Mouse (Mus musculus) hindbrain, embryonic 13.5 days (tissue): ENCODE measurements around the gene Asb3. TPM values are rescaled to one million over a fixed set of nuclear protein-coding genes. Genes with fewer than 3 reads are reported as not detected.
"Not testable (repeated sequence)": the region's sequence is repeated elsewhere in the genome, so short reads cannot be mapped to it uniquely, and the experiment has no call there.

ENCODE experiments used
- ATAC-seq: fragments of 200-750 bp; cut with Nextera tagmentation; 2 replicates; pipeline ENCODE4 v1.8.0; 2017; ENCODE audit warnings: moderate TSS enrichment; ENCODE audit not compliant: low FRiP score
- H3K27ac ChIP-seq: fragments of 300-500 bp; sonication (generic); 2 replicates; pipeline ENCODE4 v1.5.1; 2015; ENCODE audit warnings: inconsistent platforms, mild to moderate bottlenecking, moderate library complexity
- H3K27me3 ChIP-seq: fragments of 300-500 bp; sonication (generic); 2 replicates; pipeline ENCODE4 v1.6.1; 2015; ENCODE audit warnings: mild to moderate bottlenecking, inconsistent platforms
- H3K36me3 ChIP-seq: fragments of 300-500 bp; sonication (generic); 2 replicates; pipeline ENCODE4 v1.6.1; 2015; ENCODE audit warnings: mild to moderate bottlenecking, inconsistent platforms
- H3K4me1 ChIP-seq: fragments of 300-500 bp; sonication (generic); replicated peaks from 2 replicates; pipeline ENCODE4 v1.6.1; 2015; ENCODE audit warnings: inconsistent platforms
- H3K4me2 ChIP-seq: fragments of 300-500 bp; sonication (generic); 2 replicates; pipeline ENCODE4 v1.6.1; 2015; ENCODE audit warnings: inconsistent platforms, mild to moderate bottlenecking, moderate library complexity
- H3K4me3 ChIP-seq: fragments of 300-500 bp; sonication (generic); 2 replicates; pipeline ENCODE4 v1.5.1; 2015; ENCODE audit warnings: mild to moderate bottlenecking, inconsistent platforms
- H3K9ac ChIP-seq: fragments of 300-500 bp; sonication (generic); 2 replicates; pipeline ENCODE4 v1.6.1; 2015; ENCODE audit warnings: mild to moderate bottlenecking, inconsistent platforms
- H3K9me3 ChIP-seq: fragments of 300-500 bp; sonication (generic); 2 replicates; pipeline ENCODE4 v1.6.1; 2016; ENCODE audit warnings: inconsistent platforms
- WGBS: fragments of 180-500 bp; shearing (Covaris S2); methylation state at CpG from one replicate; pipeline ENCODE4 v1.1.7; 2015; 5-methylcytosine and 5-hydroxymethylcytosine counted together
- polyA plus RNA-seq: library from polyadenylated mRNA; unstranded; fragments of >200 nt; fragmentation: Nextera tagmentation; extraction: Ambion mirVana; gene quantifications from 2 replicates; pipeline ENCODE4 v1.2.1, GENCODE M21; 2015

The Asb3 gene
- polyA plus RNA-seq, 1 experiment from 2014 or later: 32.0 TPM

- H3K9me3 ChIP-seq: peaks cover 13% of the 10 kb centered on the region
- peak overlapping the region; percentile 81 for H3K4me3 ChIP-seq
- peak overlapping the region; percentile 93 for H3K9ac ChIP-seq
- 77% methylated on average over 5 of the region's 5 CpGs for WGBS
- no peak overlapping the region for H3K27ac ChIP-seq
- peaks cover 42% of the 10 kb centered on the region for H3K36me3 ChIP-seq
- no peaks in the 10 kb centered on the region for H3K27me3 ChIP-seq
- no peak for ATAC-seq
- peak overlapping the region; percentile 64 for H3K4me2 ChIP-seq
- peaks cover 14% of the 10 kb centered on the region for H3K4me1 ChIP-seq
These were observed 67.6 kb downstream of the Asb3 start for GRCm38 (mm10) chr11:30952829-30953228.

- peak overlapping the region; percentile 81 for H3K4me3 ChIP-seq
- peak overlapping the region; percentile 93 for H3K9ac ChIP-seq
- WGBS: under 1% methylated on average over 26 of the region's 32 CpGs
- H3K9me3 ChIP-seq: peaks cover 16% of the 10 kb centered on the region
- H3K36me3 ChIP-seq: peaks cover 38% of the 10 kb centered on the region
- ATAC-seq: peak; percentile 96
- peak overlapping the region; percentile 92 for H3K27ac ChIP-seq
- H3K4me2 ChIP-seq: peak overlapping the region; percentile 64
- H3K27me3 ChIP-seq: no peaks in the 10 kb centered on the region
- peaks cover 14% of the 10 kb centered on the region for H3K4me1 ChIP-seq
These were observed 68.4 kb downstream of the Asb3 start for GRCm38 (mm10) chr11:30953469-30954154.

- peaks cover 16% of the 10 kb centered on the region for H3K9me3 ChIP-seq
- H3K36me3 ChIP-seq: peaks cover 33% of the 10 kb centered on the region
- peaks cover 14% of the 10 kb centered on the region for H3K4me1 ChIP-seq
- under 1% methylated on average over 39 of the region's 40 CpGs for WGBS
- H3K27me3 ChIP-seq: no peaks in the 10 kb centered on the region
- peak within 1 kb of the TSS; percentile 93 for H3K9ac ChIP-seq
- ATAC-seq: peak; percentile 99
- H3K4me3 ChIP-seq: peak within 1 kb of the TSS; percentile 81
- peak within 1 kb of the TSS; percentile 92 for H3K27ac ChIP-seq
- peak within 1 kb of the TSS; percentile 82 for H3K4me2 ChIP-seq
These were observed 69.1 kb downstream of the Asb3 start, which contains the start of gene Erlec1 for GRCm38 (mm10) chr11:30954279-30954725. Erlec1 (minus strand) TSS chr11:30954335.

GRCm38 (mm10) chr11:30985237-30985636 is 100.0 kb downstream of the Asb3 start:
- Histone ChIP-seq H3K9ac (no peak overlapping the region), H3K4me2 (peak overlapping the region; percentile 68), H3K4me3 (peak overlapping the region; percentile 50), H3K4me1 (peaks cover 7% of the 10 kb centered on the region), H3K27me3 (no peaks in the 10 kb centered on the region), H3K27ac (no peak overlapping the region), H3K9me3 (no peaks in the 10 kb centered on the region), H3K36me3 (no peaks in the 10 kb centered on the region)
- WGBS: 40% methylated on average over 2 of the region's 2 CpGs
- no peak for ATAC-seq

- Histone ChIP-seq H3K4me3 (peak within 1 kb of the TSS; percentile 50), H3K9ac (peak within 1 kb of the TSS; percentile 72), H3K27ac (peak within 1 kb of the TSS; percentile 67), H3K4me1 (peaks cover 7% of the 10 kb centered on the region), H3K27me3 (no peaks in the 10 kb centered on the region), H3K36me3 (no peaks in the 10 kb centered on the region), H3K9me3 (no peaks in the 10 kb centered on the region), H3K4me2 (peak within 1 kb of the TSS; percentile 68)
- WGBS: 1% methylated on average over 22 of the region's 22 CpGs
- peak; percentile 100 for ATAC-seq
These were observed 100.8 kb downstream of the Asb3 start, which contains the start of gene Chac2 for GRCm38 (mm10) chr11:30985877-30986624. Chac2 (minus strand) TSS chr11:30986350.

GRCm38 (mm10) chr11:30986625-30987017 is 101.4 kb downstream of the Asb3 start:
- Histone ChIP-seq H3K9me3 (no peaks in the 10 kb centered on the region), H3K27ac (peak overlapping the region; percentile 56), H3K4me3 (peak overlapping the region; percentile 50), H3K36me3 (no peaks in the 10 kb centered on the region), H3K4me1 (peaks cover 7% of the 10 kb centered on the region), H3K9ac (peak overlapping the region; percentile 72), H3K27me3 (no peaks in the 10 kb centered on the region), H3K4me2 (peak overlapping the region; percentile 68)
- ATAC-seq: peak; percentile 84
- 6% methylated on average over 2 of the region's 2 CpGs for WGBS

- Histone ChIP-seq H3K4me3 (no peak overlapping the region), H3K4me1 (no peaks in the 10 kb centered on the region), H3K27ac (no peak overlapping the region), H3K9ac (no peak overlapping the region), H3K36me3 (peaks cover 5% of the 10 kb centered on the region; the same call in 1 of the 2 replicates), H3K27me3 (no peaks in the 10 kb centered on the region), H3K4me2 (no peak overlapping the region), H3K9me3 (no peaks in the 10 kb centered on the region)
- WGBS: 94% methylated on average over 3 of the region's 3 CpGs
- no peak for ATAC-seq
These were observed 111.5 kb downstream of the Asb3 start for GRCm38 (mm10) chr11:30996670-30997069.

- Histone ChIP-seq H3K4me2 (no peak overlapping the region), H3K9me3 (no peaks in the 10 kb centered on the region), H3K4me3 (no peak overlapping the region), H3K27me3 (no peaks in the 10 kb centered on the region), H3K9ac (no peak overlapping the region), H3K36me3 (peaks cover 5% of the 10 kb centered on the region; the same call in 1 of the 2 replicates), H3K27ac (no peak overlapping the region), H3K4me1 (no peaks in the 10 kb centered on the region)
- ATAC-seq: no peak
- WGBS: 94% methylated on average over 5 of the region's 5 CpGs
These were observed 113.0 kb downstream of the Asb3 start for GRCm38 (mm10) chr11:30998199-30998598.

GRCm38 (mm10) chr11:30998704-30999103 is 113.5 kb downstream of the Asb3 start:
- Histone ChIP-seq H3K27ac (no peak overlapping the region), H3K4me3 (no peak overlapping the region), H3K27me3 (no peaks in the 10 kb centered on the region), H3K4me2 (no peak overlapping the region), H3K4me1 (no peaks in the 10 kb centered on the region), H3K36me3 (peaks cover 5% of the 10 kb centered on the region; the same call in 1 of the 2 replicates), H3K9ac (no peak overlapping the region), H3K9me3 (no peaks in the 10 kb centered on the region)
- WGBS: 89% methylated on average over 2 of the region's 2 CpGs
- no peak for ATAC-seq

- Histone ChIP-seq H3K4me1 (no peaks in the 10 kb centered on the region), H3K4me3 (no peak overlapping the region), H3K27me3 (no peaks in the 10 kb centered on the region), H3K4me2 (no peak overlapping the region), H3K27ac (no peak overlapping the region), H3K9me3 (no peaks in the 10 kb centered on the region), H3K9ac (no peak overlapping the region), H3K36me3 (peaks cover 5% of the 10 kb centered on the region; the same call in 1 of the 2 replicates)
- 95% methylated on average over 2 of the region's 2 CpGs for WGBS
- ATAC-seq: no peak
These were observed 114.8 kb downstream of the Asb3 start for GRCm38 (mm10) chr11:31000028-31000427.

GRCm38 (mm10) chr11:31001169-31001908 is 116.1 kb downstream of the Asb3 start:
- ATAC-seq: no peak
- Histone ChIP-seq H3K4me3 (no peak overlapping the region), H3K4me1 (no peaks in the 10 kb centered on the region), H3K4me2 (no peak overlapping the region), H3K27ac (no peak overlapping the region), H3K27me3 (no peaks in the 10 kb centered on the region), H3K9me3 (no peaks in the 10 kb centered on the region), H3K9ac (no peak overlapping the region), H3K36me3 (peaks cover 5% of the 10 kb centered on the region; the same call in 1 of the 2 replicates)
- 93% methylated on average over 4 of the region's 4 CpGs for WGBS

GRCm38 (mm10) chr11:31009668-31010067 is 124.5 kb downstream of the Asb3 start:
- H3K4me1 ChIP-seq, H3K9ac ChIP-seq, H3K9me3 ChIP-seq, H3K4me3 ChIP-seq, ATAC-seq, H3K4me2 ChIP-seq, H3K27ac ChIP-seq, H3K27me3 ChIP-seq: not testable (repeated sequence)
- peaks cover 14% of the 10 kb centered on the region for H3K36me3 ChIP-seq
- 100% methylated on average over 1 of the region's 1 CpGs for WGBS
